Mouse (Mus musculus): ENCODE data around the gene Ptn. TPM values are rescaled to one million over a fixed set of nuclear protein-coding genes. Genes with fewer than 3 reads are reported as not detected.
"Not testable (repeated sequence)": the region's sequence is repeated elsewhere in the genome, so short reads cannot be mapped to it uniquely, and the experiment has no call there.

Gene Ptn
- polyA plus RNA-seq, 1 experiment = 1.5 TPM

- Histone ChIP-seq H3K4me1 (ENCODE audit: control insufficient read depth, insufficient read depth, insufficient read length, low read length) (no peaks in the 10 kb centered on the region), H3K27ac (replicated peaks; ENCODE audit: low read depth, low read length) (no peak overlapping the region), H3K4me3 (ENCODE audit: insufficient read depth, low read depth, low read length) (no peak overlapping the region)
These were observed 73.3 kb downstream of the Ptn start for GRCm38 (mm10) chr6:36736763-36737162.

GRCm38 (mm10) chr6:36735622-36736021, 74.4 kb downstream of the Ptn start:
- not testable (repeated sequence) for H3K4me1 ChIP-seq (ENCODE audit: control insufficient read depth, insufficient read depth, insufficient read length, low read length); H3K27ac ChIP-seq (replicated peaks; ENCODE audit: low read depth, low read length); H3K4me3 ChIP-seq (ENCODE audit: insufficient read depth, low read depth, low read length)

- H3K27ac ChIP-seq (replicated peaks; ENCODE audit: low read depth, low read length); H3K4me3 ChIP-seq (ENCODE audit: insufficient read depth, low read depth, low read length); H3K4me1 ChIP-seq (ENCODE audit: control insufficient read depth, insufficient read depth, insufficient read length, low read length): not testable (repeated sequence)
These were observed 80.2 kb downstream of the Ptn start for GRCm38 (mm10) chr6:36729811-36730210.

- no peak overlapping the region for H3K27ac ChIP-seq (replicated peaks; ENCODE audit: low read depth, low read length)
- H3K4me1 ChIP-seq (ENCODE audit: control insufficient read depth, insufficient read depth, insufficient read length, low read length) = no peaks in the 10 kb centered on the region
- H3K4me3 ChIP-seq (ENCODE audit: insufficient read depth, low read depth, low read length) = no peak overlapping the region
These were observed 81.9 kb downstream of the Ptn start for GRCm38 (mm10) chr6:36728079-36728478.

- Histone ChIP-seq H3K4me1 (ENCODE audit: control insufficient read depth, insufficient read depth, insufficient read length, low read length) (no peaks in the 10 kb centered on the region), H3K27ac (replicated peaks; ENCODE audit: low read depth, low read length) (no peak overlapping the region), H3K4me3 (ENCODE audit: insufficient read depth, low read depth, low read length) (no peak overlapping the region)
These were observed 84.4 kb downstream of the Ptn start for GRCm38 (mm10) chr6:36725509-36726160.

- Histone ChIP-seq H3K4me1 (ENCODE audit: control insufficient read depth, insufficient read depth, insufficient read length, low read length) (no peaks in the 10 kb centered on the region), H3K27ac (replicated peaks; ENCODE audit: low read depth, low read length) (no peak overlapping the region), H3K4me3 (ENCODE audit: insufficient read depth, low read depth, low read length) (no peak overlapping the region)
These were observed 87.1 kb downstream of the Ptn start for GRCm38 (mm10) chr6:36722769-36723549.

- Histone ChIP-seq H3K4me3 (ENCODE audit: insufficient read depth, low read depth, low read length) (no peak overlapping the region), H3K27ac (replicated peaks; ENCODE audit: low read depth, low read length) (no peak overlapping the region)
These were observed 96.7 kb downstream of the Ptn start for GRCm38 (mm10) chr6:36713329-36713728.

GRCm38 (mm10) chr6:36695481-36695880, 114.5 kb downstream of the Ptn start:
- H3K27ac ChIP-seq (replicated peaks; ENCODE audit: low read depth, low read length) = no peak overlapping the region

More at GRCm38 (mm10) chr6:36713329-36713728, 96.7 kb downstream of the Ptn start:
- no peaks in the 10 kb centered on the region for H3K4me1 ChIP-seq (ENCODE audit: control insufficient read depth, insufficient read depth, insufficient read length, low read length)

GRCm38 (mm10) chr6:36691497-36691896, 118.5 kb downstream of the Ptn start:
- Histone ChIP-seq H3K4me1 (ENCODE audit: control insufficient read depth, insufficient read depth, insufficient read length, low read length) (no peaks in the 10 kb centered on the region), H3K4me3 (ENCODE audit: insufficient read depth, low read depth, low read length) (no peak overlapping the region), H3K27ac (replicated peaks; ENCODE audit: low read depth, low read length) (no peak overlapping the region)

More at GRCm38 (mm10) chr6:36695481-36695880, 114.5 kb downstream of the Ptn start:
- Histone ChIP-seq H3K4me3 (ENCODE audit: insufficient read depth, low read depth, low read length) (no peak overlapping the region), H3K4me1 (ENCODE audit: control insufficient read depth, insufficient read depth, insufficient read length, low read length) (no peaks in the 10 kb centered on the region)

GRCm38 (mm10) chr6:36690941-36691340, 119.1 kb downstream of the Ptn start:
- Histone ChIP-seq H3K4me1 (ENCODE audit: control insufficient read depth, insufficient read depth, insufficient read length, low read length) (no peaks in the 10 kb centered on the region), H3K4me3 (ENCODE audit: insufficient read depth, low read depth, low read length) (no peak overlapping the region), H3K27ac (replicated peaks; ENCODE audit: low read depth, low read length) (no peak overlapping the region)

GRCm38 (mm10) chr6:36676710-36677691, 133.0 kb downstream of the Ptn start:
- no peaks in the 10 kb centered on the region for H3K4me1 ChIP-seq (ENCODE audit: control insufficient read depth, insufficient read depth, insufficient read length, low read length)
- no peak overlapping the region for H3K4me3 ChIP-seq (ENCODE audit: insufficient read depth, low read depth, low read length)
- H3K27ac ChIP-seq (replicated peaks; ENCODE audit: low read depth, low read length) = no peak overlapping the region

- Histone ChIP-seq H3K4me3 (ENCODE audit: insufficient read depth, low read depth, low read length) (no peak overlapping the region), H3K4me1 (ENCODE audit: control insufficient read depth, insufficient read depth, insufficient read length, low read length) (no peaks in the 10 kb centered on the region), H3K27ac (replicated peaks; ENCODE audit: low read depth, low read length) (no peak overlapping the region)
These were observed 137.4 kb downstream of the Ptn start for GRCm38 (mm10) chr6:36672399-36673221.

GRCm38 (mm10) chr6:36671274-36671673, 138.7 kb downstream of the Ptn start:
- Histone ChIP-seq H3K4me3 (ENCODE audit: insufficient read depth, low read depth, low read length) (no peak overlapping the region), H3K4me1 (ENCODE audit: control insufficient read depth, insufficient read depth, insufficient read length, low read length) (no peaks in the 10 kb centered on the region), H3K27ac (replicated peaks; ENCODE audit: low read depth, low read length) (no peak overlapping the region)

All from brown adipose tissue, adult 24 weeks (tissue).